Mouse (Mus musculus) lung, adult 2 months (tissue): ENCODE results near the gene Apobec3.

ENCODE experiments used
- CTCF ChIP-seq: fragments of 200-500 bp; IDR thresholded peaks from 2 replicates; pipeline ENCODE4 v1.5.1; 2011; ENCODE audit warnings: mild to moderate bottlenecking, low read length, control low read depth; ENCODE audit not compliant: insufficient read depth
- POLR2A ChIP-seq: fragments of 200-500 bp; IDR thresholded peaks from 2 replicates; pipeline ENCODE4 v1.6.1; 2011; ENCODE audit warnings: low read depth, mild to moderate bottlenecking, control low read depth, low read length, borderline replicate concordance; ENCODE audit errors: extremely low read depth

- no peak for TF ChIP-seq CTCF
- no peak for TF ChIP-seq POLR2A
Observed at GRCm38 (mm10) chr15:79880477-79880876, 11.0 kb upstream of the Apobec3 start.
